Mouse (Mus musculus) brown adipose tissue, adult 24 weeks (tissue): ENCODE results near the gene Eif4e2. TPM values are rescaled to one million over a fixed set of nuclear protein-coding genes. Genes with fewer than 3 reads are reported as not detected.

Source experiments
- H3K27ac ChIP-seq: fragments of 200-500 bp; replicated peaks from 2 replicates; pipeline ENCODE4 v1.5.1; 2012; ENCODE audit warnings: low read depth, mild to moderate bottlenecking, low read length
- H3K4me1 ChIP-seq: fragments of 200-500 bp; 2 replicates; pipeline ENCODE4 v1.6.1; 2012; ENCODE audit warnings: low read length, mixed read lengths; ENCODE audit not compliant: control insufficient read depth, insufficient read depth, insufficient read length
- H3K4me3 ChIP-seq: fragments of 200-500 bp; 2 replicates; pipeline ENCODE4 v1.5.1; 2012; ENCODE audit warnings: low read depth, mild to moderate bottlenecking, low read length, moderate library complexity; ENCODE audit not compliant: insufficient read depth
- polyA plus RNA-seq: library from polyadenylated mRNA; stranded (reverse); fragments of >200 nt; gene quantifications from 2 replicates; pipeline ENCODE4 v1.2.4, GENCODE M21; 2012; ENCODE audit not compliant: missing spikeins, insufficient read depth, insufficient read length

Eif4e2 gene
- polyA plus RNA-seq, 1 experiment, result 83.0 TPM

DNA sequence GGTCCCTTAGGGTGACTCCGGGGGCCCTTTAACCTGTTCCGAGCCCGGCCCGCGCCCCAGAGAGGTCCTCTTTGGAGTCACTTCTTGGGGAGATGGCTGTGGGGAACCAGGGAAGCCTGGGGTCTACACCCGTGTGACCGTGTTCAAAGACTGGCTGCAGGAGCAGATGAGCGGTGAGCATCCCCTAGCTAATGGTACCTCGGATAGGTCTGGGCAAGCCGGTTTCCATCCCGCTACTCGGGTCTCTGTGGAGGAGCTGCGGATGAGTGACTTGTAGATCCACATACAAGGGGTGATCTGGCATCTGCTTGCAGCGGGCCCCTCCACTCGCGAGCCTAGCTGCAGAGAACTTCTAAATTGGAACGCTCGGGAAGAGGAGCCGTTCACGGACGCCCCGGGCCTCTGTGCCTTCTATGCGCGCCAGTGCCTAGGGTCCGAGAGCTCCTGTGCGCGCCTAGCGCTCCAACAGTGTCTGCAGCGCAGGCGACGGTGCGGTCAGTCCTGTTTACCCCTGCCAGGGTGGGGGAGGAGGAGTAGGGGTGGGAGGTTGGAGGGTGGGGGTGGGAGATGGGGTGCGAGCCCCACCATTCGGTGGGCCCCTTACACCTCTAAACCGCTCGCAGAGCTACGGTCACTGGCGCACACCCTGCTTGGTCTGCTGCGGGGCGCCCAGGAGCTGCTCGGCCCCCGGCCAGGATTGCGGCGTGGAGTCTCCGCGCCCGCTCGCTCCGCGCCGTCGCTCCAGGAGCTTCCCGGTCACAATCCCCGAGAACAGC, 27.3 kb upstream of the Eif4e2 start:
- H3K27ac ChIP-seq, result no peak overlapping the region

DNA sequence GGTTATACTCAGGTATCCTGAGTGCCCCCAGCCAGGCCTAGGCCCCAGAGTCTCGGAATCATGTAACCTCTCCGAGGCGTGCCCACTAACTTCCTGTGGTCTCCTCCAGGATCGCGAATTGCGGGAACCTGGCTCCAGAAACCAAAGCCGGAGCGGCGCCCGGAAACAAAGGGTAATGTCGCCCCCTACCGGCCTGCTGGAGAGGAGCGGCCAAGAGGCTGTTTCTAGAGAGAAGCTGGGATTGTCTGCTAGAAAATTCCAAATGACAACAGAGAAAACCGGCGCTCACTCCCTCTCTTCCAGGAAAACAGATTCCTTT, 26.7 kb upstream of the Eif4e2 start:
- no peaks in the 10 kb centered on the region for H3K4me1 ChIP-seq
- no peak overlapping the region for H3K27ac ChIP-seq
- H3K4me3 ChIP-seq, result peak overlapping the region; percentile 59

More for the DNA sequence above, 27.3 kb upstream of the Eif4e2 start:
- Histone ChIP-seq H3K4me3 (peak overlapping the region; percentile 59), H3K4me1 (no peaks in the 10 kb centered on the region)

DNA sequence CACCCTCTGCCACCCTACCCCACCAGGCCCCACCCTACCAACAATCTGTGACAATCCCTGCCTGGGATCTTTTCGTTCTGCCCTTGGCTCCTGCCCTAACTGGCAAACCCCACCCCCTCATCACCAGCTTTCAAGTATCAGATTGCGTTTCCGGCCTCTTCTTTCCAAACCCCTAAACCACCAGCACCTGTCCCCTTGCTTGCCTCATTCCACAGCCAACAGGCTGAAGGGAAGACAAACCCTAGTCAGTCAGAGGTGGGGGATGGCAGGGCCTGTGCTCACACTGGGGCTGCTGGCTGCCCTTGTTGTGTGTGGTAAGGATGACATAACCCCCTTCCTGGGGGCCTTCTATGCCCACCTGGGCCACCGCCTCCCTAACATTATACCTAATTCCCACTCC, 23.3 kb upstream of the Eif4e2 start, which contains the start of gene Chrnd:
Gene Chrnd (plus strand): TSS at position 179 of the 400 bp plus-strand sequence.
- no peak within 1 kb of the TSS for H3K27ac ChIP-seq
- H3K4me1 ChIP-seq, result no peaks in the 10 kb centered on the region
- H3K4me3 ChIP-seq, result no peak within 1 kb of the TSS

DNA sequence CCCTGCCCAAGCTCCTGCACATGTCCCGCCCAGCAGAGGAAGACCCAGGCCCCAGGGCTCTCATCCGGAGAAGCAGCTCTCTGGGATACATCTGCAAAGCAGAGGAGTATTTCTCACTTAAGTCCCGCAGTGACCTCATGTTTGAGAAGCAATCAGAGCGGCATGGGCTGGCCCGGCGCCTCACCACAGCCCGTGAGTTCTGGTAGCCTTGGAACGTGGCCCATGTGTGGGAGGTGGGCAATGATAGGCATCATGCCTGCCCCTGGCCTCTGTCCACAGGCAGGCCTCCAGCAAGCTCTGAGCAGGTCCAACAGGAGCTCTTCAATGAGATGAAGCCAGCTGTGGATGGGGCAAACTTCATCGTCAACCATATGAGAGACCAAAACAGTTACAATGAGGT, 16.4 kb upstream of the Eif4e2 start:
- Histone ChIP-seq H3K4me1 (no peaks in the 10 kb centered on the region), H3K27ac (no peak overlapping the region), H3K4me3 (no peak overlapping the region)

DNA sequence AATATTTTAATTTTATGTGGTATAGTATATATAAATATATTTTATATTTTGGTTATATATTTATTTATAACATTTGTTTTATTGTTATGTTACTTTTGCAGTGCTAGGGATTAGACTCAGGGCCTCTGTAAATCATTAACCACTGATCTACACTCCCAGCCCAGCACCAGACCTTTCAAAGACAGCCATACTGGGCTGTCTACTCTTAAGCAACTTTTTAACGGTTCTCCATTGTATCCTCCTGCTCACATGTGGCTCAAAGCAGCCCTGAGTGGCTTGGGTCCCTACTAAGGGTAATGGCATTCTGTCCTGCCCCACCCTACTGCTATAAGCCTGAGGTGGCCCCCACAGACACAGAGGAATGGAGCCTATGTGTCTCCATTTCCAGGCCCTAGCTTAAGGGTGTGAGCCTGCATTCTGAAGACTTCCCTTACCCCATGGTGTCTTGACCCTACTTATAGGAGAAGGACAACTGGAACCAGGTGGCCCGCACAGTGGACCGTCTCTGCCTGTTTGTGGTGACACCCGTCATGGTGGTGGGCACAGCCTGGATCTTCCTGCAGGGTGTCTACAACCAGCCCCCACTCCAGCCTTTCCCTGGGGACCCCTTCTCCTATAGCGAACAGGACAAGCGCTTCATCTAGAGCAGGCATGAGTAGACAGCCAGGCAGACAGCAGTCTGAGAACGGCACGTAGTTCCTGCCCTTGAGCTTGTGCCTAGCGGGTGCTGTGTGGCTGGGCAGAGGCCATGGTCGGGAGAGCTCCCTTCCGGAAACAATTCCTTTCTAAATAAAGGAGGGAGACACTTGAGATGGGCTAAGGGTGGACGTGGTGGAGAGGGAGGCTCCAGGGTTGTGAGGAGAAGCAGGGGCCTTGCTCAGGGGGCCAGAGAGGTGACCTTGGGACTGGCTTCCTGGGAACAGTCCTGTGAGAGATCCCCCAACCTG, 15.3 kb upstream of the Eif4e2 start:
- Histone ChIP-seq H3K27ac (no peak overlapping the region), H3K4me3 (no peak overlapping the region)

DNA sequence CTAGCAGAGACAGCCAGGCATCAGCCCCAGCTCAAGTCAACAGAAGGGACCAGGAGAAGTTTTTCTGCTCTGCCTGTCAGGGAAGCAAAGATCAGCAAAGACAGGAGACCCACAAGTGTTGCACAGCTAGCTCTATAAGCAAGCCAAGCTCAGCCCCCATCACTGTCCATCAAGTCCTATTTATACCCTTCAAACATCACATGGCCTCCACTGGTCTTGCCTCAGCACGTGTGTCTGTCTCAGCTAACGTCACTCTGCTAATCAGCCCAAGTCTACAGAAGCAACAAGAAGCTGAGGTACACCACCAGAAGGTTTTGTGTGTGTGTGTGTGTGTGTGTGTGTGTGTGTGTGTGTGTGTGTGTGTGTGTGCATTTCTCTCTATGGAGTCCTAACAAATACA, 12.9 kb upstream of the Eif4e2 start:
- Histone ChIP-seq H3K4me3 (no peak overlapping the region), H3K4me1 (no peaks in the 10 kb centered on the region), H3K27ac (no peak overlapping the region)

More for the DNA sequence above, 15.3 kb upstream of the Eif4e2 start:
- no peaks in the 10 kb centered on the region for H3K4me1 ChIP-seq

DNA sequence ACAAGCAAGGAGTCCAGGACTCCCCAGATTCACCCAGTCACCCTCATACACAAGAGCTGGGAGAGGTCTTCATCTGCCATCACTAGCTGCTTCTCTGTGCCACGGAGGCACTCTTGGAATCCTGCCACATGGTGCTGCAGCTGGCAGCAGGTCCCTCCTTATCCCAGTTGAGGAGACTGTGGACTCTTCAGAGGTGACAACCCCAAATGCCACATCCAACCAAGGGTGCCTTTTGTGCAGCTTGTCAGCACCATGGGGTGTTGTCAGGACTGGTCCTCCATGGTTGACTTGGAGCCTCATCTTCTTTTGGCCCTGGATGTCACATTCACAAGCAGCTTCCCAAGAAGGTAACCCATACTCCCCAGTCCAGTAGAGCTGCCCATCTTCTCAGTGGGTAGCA, 11.9 kb upstream of the Eif4e2 start:
- Histone ChIP-seq H3K27ac (no peak overlapping the region), H3K4me1 (no peaks in the 10 kb centered on the region), H3K4me3 (no peak overlapping the region)

DNA sequence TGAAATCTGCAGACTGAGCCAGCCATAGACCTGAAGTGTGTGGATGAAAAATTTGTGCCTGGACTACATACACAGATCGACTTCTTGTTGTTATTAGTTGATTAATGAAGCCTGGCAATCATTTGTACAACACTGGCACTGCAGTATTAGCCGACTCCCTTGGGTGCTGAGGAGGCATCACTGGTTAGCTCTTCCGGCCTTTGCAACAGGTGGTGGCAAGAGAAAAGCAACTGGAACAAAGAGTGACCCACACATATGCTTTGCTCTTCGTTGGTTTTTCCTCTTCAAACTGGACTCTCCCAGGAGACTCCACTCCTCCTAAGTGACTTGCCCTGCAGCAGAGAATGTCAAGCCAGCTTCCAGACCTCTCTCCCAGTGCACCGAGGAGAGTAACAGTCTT, 9.9 kb upstream of the Eif4e2 start:
- Histone ChIP-seq H3K4me1 (no peaks in the 10 kb centered on the region), H3K4me3 (no peak overlapping the region), H3K27ac (no peak overlapping the region)

DNA sequence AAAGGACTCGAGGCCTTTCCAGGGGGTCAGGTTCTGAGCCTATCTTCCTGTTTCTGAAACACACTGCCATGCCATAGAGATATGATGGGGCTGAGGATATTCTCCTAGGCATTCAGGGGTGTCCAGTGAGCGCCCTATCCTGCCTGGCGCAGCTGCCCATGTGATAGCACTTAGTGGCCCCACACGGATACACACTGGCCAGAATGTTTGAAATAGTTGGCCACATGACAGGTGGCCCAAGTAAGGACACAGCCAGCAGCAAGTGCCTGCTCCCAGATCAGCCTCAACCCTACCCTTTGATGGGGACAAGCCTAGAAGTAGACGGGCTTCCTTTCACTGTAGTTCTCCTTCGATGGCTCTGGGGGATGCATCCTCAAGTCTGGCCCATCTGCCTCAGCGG, 9.2 kb upstream of the Eif4e2 start, which contains the start of gene Chrng:
Gene Chrng (plus strand): TSS at position 193 of the 400 bp plus-strand sequence.
- Histone ChIP-seq H3K4me3 (no peak within 1 kb of the TSS), H3K4me1 (no peaks in the 10 kb centered on the region), H3K27ac (no peak within 1 kb of the TSS)

DNA sequence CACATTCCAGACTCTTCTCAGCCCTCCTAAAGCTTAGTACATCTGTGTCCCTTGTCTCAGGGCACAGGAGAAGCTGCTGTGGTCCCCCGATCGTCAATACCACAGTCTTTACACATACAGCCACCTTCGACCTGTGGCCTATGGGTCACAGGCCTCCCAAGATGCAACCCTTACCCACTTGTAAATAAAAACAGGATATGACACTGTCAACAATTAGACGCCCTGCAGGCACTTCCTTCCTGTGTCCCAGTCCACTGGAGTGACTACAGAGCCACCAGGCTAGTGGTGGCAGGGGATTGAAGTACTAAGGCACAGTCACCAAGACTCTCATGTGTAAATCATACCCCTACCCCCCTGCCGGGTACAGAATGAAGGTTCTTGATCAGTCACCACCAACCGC, 8.7 kb upstream of the Eif4e2 start:
- H3K27ac ChIP-seq, result no peak overlapping the region
- H3K4me1 ChIP-seq, result no peaks in the 10 kb centered on the region
- H3K4me3 ChIP-seq, result no peak overlapping the region

DNA sequence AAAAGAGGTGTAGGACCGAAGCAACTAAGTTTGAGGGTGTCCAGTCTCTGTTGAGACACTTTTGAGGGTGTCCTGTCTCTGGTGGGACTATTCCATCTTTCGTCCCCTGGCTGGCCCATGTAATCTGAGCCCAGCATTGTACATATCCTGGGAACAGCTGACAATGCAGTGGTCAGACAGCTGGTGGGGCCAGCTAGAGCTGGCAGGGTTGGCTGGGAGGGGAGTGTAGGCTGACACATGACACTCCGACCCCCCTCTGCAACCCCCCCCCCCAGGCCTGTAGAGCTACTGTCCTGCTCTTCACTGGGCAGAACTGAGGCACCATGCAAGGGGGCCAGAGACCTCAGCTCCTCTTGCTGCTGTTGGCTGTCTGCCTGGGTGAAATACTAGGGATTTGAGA, 8.2 kb upstream of the Eif4e2 start:
- Histone ChIP-seq H3K4me3 (no peak overlapping the region), H3K4me1 (no peaks in the 10 kb centered on the region), H3K27ac (no peak overlapping the region)

DNA sequence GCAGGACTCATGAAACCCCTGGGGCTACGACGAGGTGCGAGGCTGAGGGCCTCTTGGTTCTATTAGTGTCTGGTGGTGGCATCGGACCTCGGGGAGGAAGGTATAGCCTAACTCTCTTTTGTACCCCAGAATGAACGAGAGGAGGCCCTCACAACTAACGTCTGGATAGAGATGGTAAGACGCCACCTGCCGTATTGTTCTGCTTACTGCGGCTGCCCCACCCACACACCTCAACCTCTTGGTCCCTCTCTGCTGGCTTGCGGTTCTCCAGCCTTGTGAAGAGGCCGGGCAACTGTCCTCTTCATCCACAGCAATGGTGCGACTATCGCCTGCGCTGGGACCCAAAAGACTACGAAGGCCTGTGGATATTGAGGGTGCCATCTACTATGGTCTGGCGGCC, 7.4 kb upstream of the Eif4e2 start:
- no peak overlapping the region for H3K4me3 ChIP-seq
- H3K4me1 ChIP-seq, result no peaks in the 10 kb centered on the region
- no peak overlapping the region for H3K27ac ChIP-seq

DNA sequence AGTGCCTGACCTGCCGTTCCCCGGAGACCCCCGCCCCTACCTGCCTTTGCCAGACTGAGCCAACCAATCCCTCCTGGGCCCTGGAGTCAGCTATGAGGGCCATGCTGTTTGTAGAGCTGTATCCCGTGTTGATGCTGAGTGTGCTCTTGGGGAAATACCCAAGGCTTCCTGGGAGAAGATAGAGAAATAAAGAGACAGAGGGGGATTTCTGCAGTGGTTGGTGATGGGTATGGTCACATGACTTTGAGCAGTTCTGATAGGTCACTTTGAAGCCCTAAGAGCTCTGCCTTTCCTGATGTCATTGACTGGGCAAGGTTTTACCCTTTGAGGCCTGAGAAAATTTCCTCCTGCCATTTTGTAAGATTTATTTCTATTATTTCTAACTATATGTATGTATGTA, 2.3 kb upstream of the Eif4e2 start:
- Histone ChIP-seq H3K4me1 (peaks cover 7% of the 10 kb centered on the region; the same call in 1 of the 2 replicates), H3K27ac (no peak overlapping the region), H3K4me3 (no peak overlapping the region)

DNA sequence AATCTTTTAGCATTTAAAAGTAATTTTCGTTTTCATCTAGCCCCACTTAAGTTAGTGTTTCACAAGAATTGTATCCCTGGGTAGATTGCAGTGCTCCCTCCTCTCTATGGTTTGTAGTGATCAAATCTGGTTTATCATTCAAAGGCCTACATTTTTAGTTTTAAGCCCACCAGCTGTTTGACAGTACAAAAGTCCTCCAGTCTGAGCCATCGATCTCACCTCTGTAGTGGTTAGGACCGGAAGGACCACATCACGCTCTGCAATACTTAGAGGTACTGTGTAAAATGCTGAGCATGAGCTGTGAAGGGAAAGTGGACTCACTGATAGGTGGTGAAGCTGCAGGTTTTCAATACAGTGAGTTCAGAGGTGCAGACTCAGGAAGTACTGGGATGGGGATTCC, 1.0 kb downstream of the Eif4e2 start:
- H3K4me3 ChIP-seq, result peak overlapping the region; percentile 80
- H3K27ac ChIP-seq, result no peak overlapping the region

DNA sequence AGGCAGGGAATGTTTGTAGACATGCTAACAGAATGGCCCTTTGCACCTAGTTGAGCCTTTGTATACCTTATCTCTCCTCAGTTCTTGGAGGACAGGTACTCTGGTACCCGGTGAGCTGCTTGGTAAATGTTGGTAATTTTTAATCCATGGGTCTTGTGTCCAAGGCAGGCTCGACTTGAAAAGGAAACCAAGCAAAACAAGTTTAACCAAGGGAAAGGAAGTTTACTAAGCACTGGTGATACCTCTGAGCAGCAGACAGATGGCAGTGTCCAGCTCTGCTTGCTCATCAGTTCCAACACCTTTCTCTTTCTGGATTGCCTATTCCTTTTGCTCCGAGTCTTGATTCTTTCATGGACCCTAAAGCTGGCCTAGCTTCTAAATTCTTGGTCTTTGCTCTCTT, 4.2 kb downstream of the Eif4e2 start:
- Histone ChIP-seq H3K4me1 (peaks cover 13% of the 10 kb centered on the region; the same call in 1 of the 2 replicates), H3K27ac (no peak overlapping the region), H3K4me3 (no peak overlapping the region)

More for the DNA sequence above, 1.0 kb downstream of the Eif4e2 start:
- peaks cover 14% of the 10 kb centered on the region; the same call in 1 of the 2 replicates for H3K4me1 ChIP-seq
